In the genomic region with DNA sequence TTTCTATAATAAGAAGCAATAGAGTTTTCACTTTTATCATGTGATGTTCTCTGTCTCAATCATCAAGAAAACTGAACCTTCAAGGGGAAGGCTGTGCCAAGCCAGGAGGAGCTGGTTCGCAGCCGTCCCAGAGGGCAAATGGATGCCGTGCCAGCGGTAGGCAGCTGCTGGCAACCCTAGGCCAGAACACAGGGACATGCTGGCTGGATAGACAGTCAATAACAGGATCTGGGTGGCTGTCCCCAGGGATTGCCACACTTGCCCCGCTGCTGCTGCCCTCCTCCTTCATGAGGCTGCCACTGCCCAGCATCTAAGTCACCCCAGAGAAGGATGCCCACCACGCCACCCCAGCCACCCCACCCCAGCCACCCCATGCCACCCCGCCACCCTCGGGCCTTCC, we compare ENCODE assay signal across 12 mouse cellular contexts. TPM values are rescaled to one million over a fixed set of nuclear protein-coding genes. Genes with fewer than 3 reads are reported as not detected.
DNase-seq lines count a peak whose midpoint lies in the region; ATAC-seq and TF ChIP-seq lines count a peak whose summit lies in the region.
"Had no signal": no experiment of that assay in that cellular context is flagged by ENCODE, and none has a peak within 500 bp of the region (broad histone marks: within the 10 kb centered on the region; RNA-seq: fewer than 3 reads in every experiment).

No protein-coding gene starts in this region.

- no peak for TF ChIP-seq CTCF in gastrocnemius, adult 2 months (IDR thresholded peaks at IDR 0.05)

- peak overlapping the region; percentile 71 for H3K27ac ChIP-seq in gastrocnemius, adult 2 months
- peak overlapping the region; percentile 61 for H3K27ac ChIP-seq in macrophage
- no peak overlapping the region for H3K27ac ChIP-seq in intestine, embryonic 16.5 days (ENCODE audit: low read length)
- H3K27ac ChIP-seq: embryonic facial prominence, embryonic 13.5 days; forebrain, embryonic 13.5 days; hindbrain, embryonic 15.5 days had no signal

- ATAC-seq in intestine, embryonic 16.5 days, result no peak
- ATAC-seq: forebrain, embryonic 13.5 days had no signal

- no peaks in the 10 kb centered on the region for H3K79me2 ChIP-seq in macrophage (ENCODE audit: inconsistent target)

- H3K9ac ChIP-seq in intestine, embryonic 16.5 days (ENCODE audit: low read depth, low read length), result no peak overlapping the region
- H3K9ac ChIP-seq: embryonic facial prominence, embryonic 13.5 days; forebrain, embryonic 13.5 days; heart, embryonic 13.5 days; hindbrain, embryonic 15.5 days had no signal

- H3K9me3 ChIP-seq in intestine, embryonic 16.5 days (ENCODE audit: control insufficient read depth, low read length), result no peaks in the 10 kb centered on the region
- H3K9me3 ChIP-seq: embryonic facial prominence, embryonic 13.5 days; forebrain, embryonic 13.5 days; heart, embryonic 13.5 days; hindbrain, embryonic 15.5 days had no signal

- WGBS in macrophage (ENCODE audit: missing documents), result 91% methylated on average over 6 of the region's 8 CpGs
- 91% methylated on average over 8 of the region's 8 CpGs for WGBS in intestine, embryonic 16.5 days

- DNase-seq in adrenal gland, postnatal 10 days, result peak; percentile 59
- no peak for DNase-seq in adrenal gland, adult 18-20 months (ENCODE audit: low spot score in 2 of 2)
- peak; percentile 73 for DNase-seq in gastrocnemius, adult 2 months
- DNase-seq in gastrocnemius, postnatal 14 days, result no peak
- no peak for DNase-seq in embryo, embryonic 10.5 days (ENCODE audit: low spot score)
- DNase-seq: cerebellum, adult 9-10 months had no signal

- no peaks in the 10 kb centered on the region for H3K27me3 ChIP-seq in intestine, embryonic 16.5 days (replicated peaks; ENCODE audit: control insufficient read depth, insufficient read depth, low read length)
- H3K27me3 ChIP-seq: embryonic facial prominence, embryonic 13.5 days; heart, embryonic 13.5 days; hindbrain, embryonic 15.5 days had no signal

- no peak overlapping the region; the same call in 1 of the 2 replicates for H3K4me3 ChIP-seq in gastrocnemius, adult 2 months
- no peak overlapping the region for H3K4me3 ChIP-seq in macrophage (ENCODE audit: inconsistent target)
- no peak overlapping the region for H3K4me3 ChIP-seq in intestine, embryonic 16.5 days (ENCODE audit: low read length)
- H3K4me3 ChIP-seq: embryonic facial prominence, embryonic 13.5 days; forebrain, embryonic 13.5 days; heart, embryonic 13.5 days; hindbrain, embryonic 15.5 days had no signal

- H3K4me1 ChIP-seq in intestine, embryonic 16.5 days (ENCODE audit: control insufficient read depth, insufficient read depth, low read length), result peaks cover 10% of the 10 kb centered on the region
- H3K4me1 ChIP-seq: forebrain, embryonic 13.5 days; hindbrain, embryonic 15.5 days had no signal

- H3K4me2 ChIP-seq in intestine, embryonic 16.5 days (ENCODE audit: low read depth, low read length), result no peak overlapping the region
- H3K4me2 ChIP-seq: embryonic facial prominence, embryonic 13.5 days; forebrain, embryonic 13.5 days; heart, embryonic 13.5 days; hindbrain, embryonic 15.5 days had no signal

- H3K36me3 ChIP-seq in macrophage (ENCODE audit: inconsistent target), result no peaks in the 10 kb centered on the region
- no peaks in the 10 kb centered on the region for H3K36me3 ChIP-seq in intestine, embryonic 16.5 days (ENCODE audit: control insufficient read depth, insufficient read depth, low read length)
- H3K36me3 ChIP-seq: embryonic facial prominence, embryonic 13.5 days; heart, embryonic 13.5 days; hindbrain, embryonic 15.5 days had no signal

- intact Hi-C loops in gastrocnemius, adult 2 months (cut with DNase I), result no loop called here
- intact Hi-C loops in gastrocnemius, postnatal 14 days (cut with DNase I; ENCODE audit: low total_unique reads), result no loop called here

RNA-seq across cellular contexts. Expression of a gene that starts 7.0 kb away (rescaled TPM):
- 1 to 10 TPM; 4.2 to 5.3 TPM for total RNA-seq in adrenal gland, postnatal 10 days (2021)
- total RNA-seq in adrenal gland, adult 18-20 months (2021), result 1 to 10 TPM in 1 of 2 experiments, under 1 TPM in 1; 0.42 to 1.2 TPM
- total RNA-seq in gastrocnemius, adult 2 months (2021), result under 1 TPM; 0.31 to 0.42 TPM
- 1 to 10 TPM; 2.4 to 3.5 TPM for total RNA-seq in gastrocnemius, postnatal 14 days (2021)
- total RNA-seq in macrophage (2018; cell fraction: chromatin; rRNA removed), result 1 to 10 TPM in 2 of 26 experiments, under 1 TPM in 1, not detected in 23; 0.49 to 1.9 (median 1.1) TPM
- under 1 TPM in 6 of 26 experiments, not detected in 20; 0.09 to 0.58 (median 0.25) TPM for total RNA-seq in macrophage (2018; cell fraction: cytosol; rRNA removed)
- 1 to 10 TPM in 1 of 26 experiments, under 1 TPM in 1, not detected in 24; 0.98 to 1.1 TPM for total RNA-seq in macrophage (2018; cell fraction: nucleus; rRNA removed)
- 0.22 to 0.40 TPM in 2 of 3 replicates, not detected in the other for polyA plus RNA-seq in macrophage (2018)
- 6.5 and 8.8 TPM in 2 replicates for polyA plus RNA-seq in intestine, embryonic 16.5 days (2015; fragmentation: Nextera tagmentation; extraction: Ambion mirVana)

Comparison
In these comparisons a context has a peak if more than half of its experiments do, and no peak if none do; other contexts are left out.
1. DNase-seq: peak in adrenal gland, postnatal 10 days (single experiment) and gastrocnemius, adult 2 months (single experiment); none in adrenal gland, adult 18-20 months (0 of 2), gastrocnemius, postnatal 14 days (single experiment) and embryo, embryonic 10.5 days (single experiment).